Mouse (Mus musculus): ENCODE data around the gene Slc37a1. TPM values are rescaled to one million over a fixed set of nuclear protein-coding genes. Genes with fewer than 3 reads are reported as not detected.

Slc37a1 gene
- polyA plus RNA-seq, 1 experiment, result 21.3 TPM

- no peak for DNase-seq (ENCODE audit: low read depth)
- TF ChIP-seq POLR2A (IDR thresholded peaks at IDR 0.05; ENCODE audit: borderline replicate concordance, extremely low read depth, insufficient read depth, insufficient read length, poor library complexity, severe bottlenecking), result no peak
- no peak for TF ChIP-seq CTCF (IDR thresholded peaks at IDR 0.05; ENCODE audit: borderline replicate concordance, extremely low read depth, insufficient read depth, insufficient read length)
Measured at GRCm38 (mm10) chr17:31322446-31322845, 35.9 kb downstream of the Slc37a1 start.

- TF ChIP-seq POLR2A (IDR thresholded peaks at IDR 0.05; ENCODE audit: borderline replicate concordance, extremely low read depth, insufficient read depth, insufficient read length, poor library complexity, severe bottlenecking), result no peak
- no peak for TF ChIP-seq CTCF (IDR thresholded peaks at IDR 0.05; ENCODE audit: borderline replicate concordance, extremely low read depth, insufficient read depth, insufficient read length)
- DNase-seq (ENCODE audit: low read depth), result no peak
Measured at GRCm38 (mm10) chr17:31323379-31323778, 36.8 kb downstream of the Slc37a1 start.

- TF ChIP-seq POLR2A (IDR thresholded peaks at IDR 0.05; ENCODE audit: borderline replicate concordance, extremely low read depth, insufficient read depth, insufficient read length, poor library complexity, severe bottlenecking), result no peak
- TF ChIP-seq CTCF (IDR thresholded peaks at IDR 0.05; ENCODE audit: borderline replicate concordance, extremely low read depth, insufficient read depth, insufficient read length), result no peak
- DNase-seq (ENCODE audit: low read depth), result no peak
Measured at GRCm38 (mm10) chr17:31324227-31324626, 37.6 kb downstream of the Slc37a1 start.

GRCm38 (mm10) chr17:31325451-31326219 is 39.0 kb downstream of the Slc37a1 start:
- DNase-seq (ENCODE audit: low read depth), result peak; percentile 64
- TF ChIP-seq POLR2A (IDR thresholded peaks at IDR 0.05; ENCODE audit: borderline replicate concordance, extremely low read depth, insufficient read depth, insufficient read length, poor library complexity, severe bottlenecking), result no peak
- TF ChIP-seq CTCF (IDR thresholded peaks at IDR 0.05; ENCODE audit: borderline replicate concordance, extremely low read depth, insufficient read depth, insufficient read length), result peak; percentile 77; the same call in 1 of the 2 replicates

GRCm38 (mm10) chr17:31326220-31326852 is 39.7 kb downstream of the Slc37a1 start:
- DNase-seq (ENCODE audit: low read depth), result no peak
- TF ChIP-seq POLR2A (IDR thresholded peaks at IDR 0.05; ENCODE audit: borderline replicate concordance, extremely low read depth, insufficient read depth, insufficient read length, poor library complexity, severe bottlenecking) (no peak), CTCF (IDR thresholded peaks at IDR 0.05; ENCODE audit: borderline replicate concordance, extremely low read depth, insufficient read depth, insufficient read length) (no peak)

GRCm38 (mm10) chr17:31328466-31328865 is 41.9 kb downstream of the Slc37a1 start:
- DNase-seq (ENCODE audit: low read depth), result no peak
- no peak for TF ChIP-seq POLR2A (IDR thresholded peaks at IDR 0.05; ENCODE audit: borderline replicate concordance, extremely low read depth, insufficient read depth, insufficient read length, poor library complexity, severe bottlenecking)
- peak; percentile 41; the same call in 1 of the 2 replicates for TF ChIP-seq CTCF (IDR thresholded peaks at IDR 0.05; ENCODE audit: borderline replicate concordance, extremely low read depth, insufficient read depth, insufficient read length)

GRCm38 (mm10) chr17:31330622-31331021 is 44.0 kb downstream of the Slc37a1 start:
- peak; percentile 78 for DNase-seq (ENCODE audit: low read depth)
- TF ChIP-seq CTCF (IDR thresholded peaks at IDR 0.05; ENCODE audit: borderline replicate concordance, extremely low read depth, insufficient read depth, insufficient read length) (peak; percentile 80), POLR2A (IDR thresholded peaks at IDR 0.05; ENCODE audit: borderline replicate concordance, extremely low read depth, insufficient read depth, insufficient read length, poor library complexity, severe bottlenecking) (no peak)

- peak; percentile 39; the same call in 1 of the 2 replicates for TF ChIP-seq CTCF (IDR thresholded peaks at IDR 0.05; ENCODE audit: borderline replicate concordance, extremely low read depth, insufficient read depth, insufficient read length)
- TF ChIP-seq POLR2A (IDR thresholded peaks at IDR 0.05; ENCODE audit: borderline replicate concordance, extremely low read depth, insufficient read depth, insufficient read length, poor library complexity, severe bottlenecking), result no peak
- DNase-seq (ENCODE audit: low read depth), result no peak
Measured at GRCm38 (mm10) chr17:31331273-31331672, 44.7 kb downstream of the Slc37a1 start.

- TF ChIP-seq CTCF (IDR thresholded peaks at IDR 0.05; ENCODE audit: borderline replicate concordance, extremely low read depth, insufficient read depth, insufficient read length), result no peak
- no peak for TF ChIP-seq POLR2A (IDR thresholded peaks at IDR 0.05; ENCODE audit: borderline replicate concordance, extremely low read depth, insufficient read depth, insufficient read length, poor library complexity, severe bottlenecking)
- no peak for DNase-seq (ENCODE audit: low read depth)
Measured at GRCm38 (mm10) chr17:31331920-31332319, 45.3 kb downstream of the Slc37a1 start.

- TF ChIP-seq POLR2A (IDR thresholded peaks at IDR 0.05; ENCODE audit: borderline replicate concordance, extremely low read depth, insufficient read depth, insufficient read length, poor library complexity, severe bottlenecking) (no peak), CTCF (IDR thresholded peaks at IDR 0.05; ENCODE audit: borderline replicate concordance, extremely low read depth, insufficient read depth, insufficient read length) (no peak)
- DNase-seq (ENCODE audit: low read depth), result no peak
Measured at GRCm38 (mm10) chr17:31332333-31332732, 45.7 kb downstream of the Slc37a1 start.

GRCm38 (mm10) chr17:31334509-31335260 is 48.1 kb downstream of the Slc37a1 start:
- peak; percentile 51 for DNase-seq (ENCODE audit: low read depth)

More at GRCm38 (mm10) chr17:31334509-31335260, 48.1 kb downstream of the Slc37a1 start:
- TF ChIP-seq POLR2A (IDR thresholded peaks at IDR 0.05; ENCODE audit: borderline replicate concordance, extremely low read depth, insufficient read depth, insufficient read length, poor library complexity, severe bottlenecking), result no peak
- no peak for TF ChIP-seq CTCF (IDR thresholded peaks at IDR 0.05; ENCODE audit: borderline replicate concordance, extremely low read depth, insufficient read depth, insufficient read length)

Data from brain, embryonic 14.5 days (tissue).